Mouse (Mus musculus) cerebellum, adult 2 months (tissue): Measurements from ENCODE around the gene Smyd3.

Experiments
- CTCF ChIP-seq: fragments of 200-500 bp; IDR thresholded peaks from 2 replicates; pipeline ENCODE4 v1.5.1; 2011; ENCODE audit warnings: low read depth, mild to moderate bottlenecking, control low read depth, low read length, moderate library complexity, borderline replicate concordance; ENCODE audit not compliant: insufficient read depth
- POLR2A ChIP-seq: fragments of 200-500 bp; IDR thresholded peaks from 2 replicates; pipeline ENCODE4 v1.6.1; 2011; ENCODE audit warnings: low read length, control low read depth, borderline replicate concordance; ENCODE audit not compliant: insufficient read depth

DNA sequence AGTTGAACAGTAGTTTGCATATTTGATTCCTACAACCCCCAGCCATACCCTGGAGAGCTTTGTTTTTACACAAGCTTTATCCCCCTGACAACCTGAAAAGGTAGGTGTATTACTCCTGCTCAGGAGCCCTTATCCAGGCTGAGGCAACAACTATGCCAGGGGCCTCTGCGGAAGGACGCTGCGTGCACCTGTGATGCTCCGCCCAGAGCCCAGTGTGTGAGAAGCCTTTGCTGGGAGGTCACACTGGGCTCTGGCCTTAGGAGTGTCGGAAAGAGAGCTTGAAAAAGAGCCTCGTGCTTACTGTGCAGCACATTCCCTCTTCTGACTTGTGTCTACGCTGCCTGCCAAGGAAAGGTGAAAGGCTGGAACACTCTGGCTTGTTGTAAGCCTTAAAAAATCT lies 34.9 kb upstream of the Smyd3 start:
- TF ChIP-seq CTCF = no peak
- TF ChIP-seq POLR2A = no peak
